Mouse (Mus musculus) hindlimb bud, embryonic 11.5 days (tissue): ENCODE measurements around the gene Znrf2.
"Not testable (repeated sequence)": the region's sequence is repeated elsewhere in the genome, so short reads cannot be mapped to it uniquely, and the experiment has no call there.

Experiments
- DNase-seq: peaks from one replicate; pipeline ENCODE4 v3.0.0-alpha.2; 2012; ENCODE audit warnings: low read depth, low spot score; ENCODE audit errors: extremely low spot score

The Znrf2 gene

DNA sequence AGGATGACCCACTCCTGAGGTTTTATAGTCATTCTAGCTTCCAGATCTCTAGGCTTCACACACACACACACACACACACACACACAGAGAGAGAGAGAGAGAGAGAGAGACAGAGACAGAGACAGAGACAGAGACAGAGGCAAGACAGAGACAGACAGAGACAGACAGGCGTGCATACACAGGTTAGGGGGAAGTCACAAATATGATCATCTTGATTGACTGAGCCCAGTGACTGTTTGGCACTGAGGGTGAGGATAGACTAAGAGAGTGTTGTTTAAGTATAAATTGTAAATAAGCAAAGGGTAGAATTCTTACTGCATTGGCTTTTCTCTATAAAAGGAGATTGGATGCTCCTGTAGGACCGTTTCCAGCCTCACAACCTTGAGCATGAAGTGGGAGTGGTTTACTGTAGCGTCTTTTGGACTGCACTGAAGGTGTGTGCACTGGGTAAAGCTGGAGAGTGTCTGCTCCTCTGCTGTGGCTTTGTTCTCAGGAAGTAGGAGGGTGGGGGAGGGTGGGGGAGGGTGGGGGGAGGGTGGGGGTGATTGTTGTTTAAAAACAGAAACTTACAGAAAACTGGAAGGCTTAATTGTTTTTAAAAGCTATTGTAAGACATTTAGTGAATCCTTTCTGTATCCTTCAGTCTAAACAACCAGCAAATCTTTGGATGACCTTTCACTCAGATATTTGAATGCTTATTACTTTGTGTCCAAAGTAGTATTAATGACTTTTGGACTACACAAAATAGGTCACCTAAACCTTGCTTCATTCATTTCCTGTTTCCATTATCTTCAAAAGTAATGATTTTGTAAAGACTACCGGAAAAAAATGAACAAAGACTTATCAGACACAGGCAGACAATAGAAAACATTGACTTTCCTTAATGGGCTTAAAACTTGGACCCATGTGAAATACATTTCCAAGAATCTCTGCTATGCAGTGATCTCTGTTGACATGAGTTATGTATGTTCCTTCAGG, 32.8 kb downstream of the Znrf2 start:
- no peak for DNase-seq

DNA sequence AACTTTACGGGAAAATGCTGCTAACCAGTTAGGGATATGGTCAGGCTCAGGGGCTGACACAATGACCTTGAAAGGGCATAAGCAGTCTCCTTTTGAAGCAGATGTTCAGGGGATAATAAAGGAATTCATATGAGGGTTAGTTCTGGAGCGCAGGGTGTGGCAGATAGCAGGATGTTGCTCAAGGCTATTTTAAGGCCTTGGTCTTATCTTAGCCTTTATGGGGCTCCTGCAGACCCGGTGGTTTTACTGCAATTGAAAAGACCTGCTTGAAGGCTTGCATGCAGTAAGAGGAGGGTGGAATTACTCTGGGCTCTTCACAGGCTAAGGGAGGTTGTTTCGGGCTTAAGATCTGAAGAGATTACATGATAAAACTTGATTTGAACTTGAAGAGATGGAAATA, 35.1 kb downstream of the Znrf2 start:
- DNase-seq: no peak

DNA sequence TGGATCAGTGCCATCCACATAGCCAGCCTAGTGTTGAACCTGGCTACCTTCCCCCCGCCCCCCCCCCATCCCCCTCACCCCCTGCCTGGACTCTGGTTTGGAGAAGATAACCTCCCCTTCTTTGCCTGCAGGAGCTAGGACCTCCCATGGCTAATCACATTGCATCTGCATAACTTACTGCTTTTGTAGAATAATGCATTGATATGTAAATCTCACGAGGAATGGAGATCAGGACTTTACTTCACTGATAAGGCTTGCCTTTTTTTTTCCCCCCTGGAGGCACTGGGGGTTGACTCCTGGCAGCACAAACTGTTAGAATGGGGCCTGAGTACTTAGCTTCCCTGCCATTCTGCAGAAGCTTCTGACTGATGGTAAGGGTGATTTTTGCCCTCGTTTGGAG, 36.0 kb downstream of the Znrf2 start:
- DNase-seq: no peak

DNA sequence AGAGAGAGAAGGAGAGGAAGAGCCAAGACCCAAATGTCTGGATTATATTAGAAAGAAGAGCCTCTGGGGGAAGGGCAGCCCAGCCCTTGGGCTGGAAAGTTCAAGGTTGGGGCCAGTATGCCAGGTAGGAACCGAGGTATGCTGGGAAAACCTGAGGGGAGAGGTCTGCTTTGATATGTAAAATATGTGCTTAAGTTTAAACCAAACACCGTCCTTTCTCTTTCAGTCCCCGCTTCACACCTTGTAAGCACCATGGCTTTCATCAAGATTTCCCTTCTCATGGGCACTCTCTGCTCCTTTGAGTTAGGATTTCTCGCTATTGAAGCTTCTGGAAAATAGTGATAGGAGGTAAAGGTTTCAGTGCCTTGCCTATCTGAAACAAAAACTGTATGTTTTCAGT, 38.1 kb downstream of the Znrf2 start:
- DNase-seq: no peak

DNA sequence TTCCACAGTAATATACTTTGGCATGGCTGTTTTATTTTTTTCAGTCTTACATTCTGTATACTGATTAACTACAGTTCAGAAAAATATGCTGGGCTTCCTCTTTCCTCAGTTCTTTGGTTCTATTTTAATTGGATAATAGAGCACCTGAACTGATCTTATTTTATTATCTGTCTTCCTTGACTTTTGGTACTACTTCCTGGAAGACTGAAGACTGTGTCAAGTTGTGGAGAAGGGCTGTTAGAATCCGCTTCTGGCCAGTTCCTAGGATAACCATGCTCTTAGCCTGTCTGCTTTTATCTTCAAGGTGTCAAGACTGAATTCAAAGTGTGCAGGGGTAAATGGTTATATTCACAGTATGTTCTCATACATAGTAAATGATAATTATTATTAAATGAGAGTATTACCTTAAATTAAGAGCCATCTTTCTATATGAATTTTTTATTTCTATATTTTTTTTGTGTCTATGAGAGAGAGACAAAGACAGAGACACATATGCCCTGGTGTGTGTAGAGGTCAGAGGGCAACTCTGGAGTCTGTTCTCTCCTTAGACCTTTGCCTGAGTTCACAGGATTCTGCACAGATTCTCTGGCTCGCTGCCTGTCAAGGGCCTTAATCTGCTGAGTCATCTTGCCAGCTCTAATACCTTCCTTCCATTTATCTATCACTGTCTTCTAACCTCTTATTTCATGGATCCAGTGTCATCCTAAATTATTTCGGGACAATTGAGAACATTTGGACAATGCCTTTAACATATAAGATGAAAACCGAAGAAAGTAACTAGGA, 39.3 kb downstream of the Znrf2 start:
- DNase-seq: no peak

DNA sequence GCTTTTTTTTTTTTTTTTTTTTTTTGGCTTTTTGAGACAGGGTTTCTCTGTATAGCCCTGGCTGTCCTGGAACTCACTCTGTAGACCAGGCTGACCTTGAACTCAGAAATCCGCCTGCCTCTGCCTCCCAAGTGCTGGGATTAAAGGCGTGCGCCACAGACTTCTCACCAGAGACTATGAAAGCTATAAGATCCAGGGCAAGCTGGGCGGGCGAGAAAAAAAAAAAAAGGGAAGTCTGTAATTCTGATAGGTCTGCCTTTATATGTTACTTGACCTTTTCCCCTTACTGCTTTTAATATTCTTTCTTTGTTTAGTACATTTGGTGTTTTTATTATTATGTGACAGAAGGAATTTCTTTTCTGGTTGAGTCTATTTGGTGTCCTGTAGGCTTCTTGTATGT, 42.4 kb downstream of the Znrf2 start:
- DNase-seq: not testable (repeated sequence)

DNA sequence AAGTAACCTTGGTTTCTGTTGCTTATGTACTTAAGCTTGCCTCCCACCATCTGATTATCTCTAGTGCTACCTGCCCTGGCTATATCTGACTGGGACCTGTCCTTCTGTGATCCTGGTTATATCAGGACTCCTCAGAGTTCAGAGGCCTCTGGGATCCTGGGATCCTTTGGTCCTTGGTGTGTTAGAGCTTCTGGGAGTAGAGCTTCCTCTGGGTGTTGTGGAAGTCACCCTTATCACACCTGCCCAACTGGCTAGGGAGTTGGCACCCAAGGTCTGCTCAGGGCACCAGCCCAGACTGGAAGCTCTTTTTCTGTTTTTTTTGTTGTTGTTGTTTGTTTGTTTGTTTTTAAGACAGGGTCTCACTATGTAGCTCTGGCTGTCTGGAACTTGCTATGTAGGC, 43.5 kb downstream of the Znrf2 start:
- DNase-seq: no peak

DNA sequence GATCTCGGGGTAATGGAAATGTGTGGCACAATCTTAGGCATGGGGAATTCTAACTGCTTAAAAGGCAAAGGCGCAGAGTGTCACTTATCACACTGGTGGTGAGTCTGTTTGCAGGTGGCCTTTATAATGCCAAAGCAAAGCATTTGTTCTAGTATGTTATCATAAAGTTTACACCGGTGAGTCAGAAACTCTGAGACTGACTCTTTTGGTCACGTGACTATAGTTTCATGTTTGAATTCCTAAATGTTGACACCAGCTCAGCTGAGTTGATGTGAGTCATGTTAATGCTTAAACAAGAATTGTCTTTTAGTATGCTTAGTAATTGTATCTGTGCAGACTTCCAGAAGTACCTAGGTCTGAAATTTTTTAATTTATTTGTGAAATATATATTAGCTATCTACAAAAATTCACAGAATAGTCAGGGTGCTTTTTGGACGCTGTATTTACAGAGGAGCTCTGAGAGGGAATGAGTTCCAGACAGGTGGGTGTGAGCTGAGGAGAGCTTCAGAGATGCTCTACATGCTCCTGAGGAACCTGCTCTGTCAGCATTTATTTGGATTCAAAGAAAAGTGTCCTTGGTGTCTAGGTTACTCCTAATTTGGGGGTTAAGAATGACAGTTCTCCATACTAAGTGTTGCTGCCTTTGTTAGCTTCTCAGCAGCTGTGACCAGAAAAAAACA, 50.2 kb downstream of the Znrf2 start:
- DNase-seq: no peak

DNA sequence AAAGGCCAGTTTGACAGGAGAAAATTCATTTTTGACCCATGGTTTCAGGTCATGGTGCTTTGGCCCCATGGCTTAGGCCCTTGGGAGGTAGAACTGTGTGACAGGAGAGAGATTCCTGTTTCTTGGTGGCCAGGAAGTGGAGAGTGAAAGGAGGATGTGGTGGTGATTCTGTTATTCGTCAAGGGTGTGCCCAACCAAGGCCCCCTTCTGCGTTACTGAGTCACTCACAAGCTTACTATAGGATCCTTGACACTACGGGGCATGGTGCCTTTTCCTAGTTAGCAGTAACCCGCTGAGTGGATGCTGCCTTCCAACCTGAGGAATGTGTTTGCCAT, 50.7 kb downstream of the Znrf2 start:
- DNase-seq: no peak

DNA sequence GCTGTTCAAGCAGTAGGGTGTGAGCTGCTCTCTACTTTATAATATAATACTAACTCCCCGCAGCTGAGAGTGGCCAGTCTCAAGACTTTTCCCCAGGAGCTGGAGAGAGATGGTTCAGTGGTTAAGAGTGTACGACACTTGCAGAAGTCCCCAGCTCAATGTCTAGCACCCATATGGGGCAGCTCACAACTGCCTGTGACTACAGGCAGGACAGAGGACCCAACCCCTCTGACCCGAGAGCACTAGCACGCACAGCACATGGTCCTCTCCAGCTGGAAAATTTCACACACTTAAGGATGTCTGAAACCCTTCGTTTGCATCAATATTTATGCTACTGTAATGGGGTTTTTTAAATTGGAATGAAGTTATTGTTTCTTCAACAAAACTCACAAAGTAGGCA, 56.3 kb downstream of the Znrf2 start:
- no peak for DNase-seq

DNA sequence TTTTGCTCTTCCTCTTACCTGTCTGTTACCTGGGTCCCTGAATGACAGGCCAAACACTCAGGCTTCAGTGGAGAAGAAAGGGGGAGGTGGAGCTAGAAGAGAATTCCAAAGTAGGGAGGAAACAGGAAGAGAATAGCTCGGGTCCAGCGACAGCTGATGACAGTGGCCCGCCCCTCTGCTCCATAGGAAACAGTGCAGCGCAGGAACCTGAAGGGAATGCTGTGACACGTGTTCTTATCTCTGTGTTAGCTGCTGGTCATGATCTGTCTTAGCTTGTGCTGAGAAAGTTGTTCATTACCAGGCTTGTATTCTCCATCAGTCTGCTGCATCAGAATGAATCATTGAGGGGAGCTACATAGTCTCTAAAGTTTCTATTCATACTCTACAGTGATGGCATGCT, 60.1 kb downstream of the Znrf2 start:
- no peak for DNase-seq

DNA sequence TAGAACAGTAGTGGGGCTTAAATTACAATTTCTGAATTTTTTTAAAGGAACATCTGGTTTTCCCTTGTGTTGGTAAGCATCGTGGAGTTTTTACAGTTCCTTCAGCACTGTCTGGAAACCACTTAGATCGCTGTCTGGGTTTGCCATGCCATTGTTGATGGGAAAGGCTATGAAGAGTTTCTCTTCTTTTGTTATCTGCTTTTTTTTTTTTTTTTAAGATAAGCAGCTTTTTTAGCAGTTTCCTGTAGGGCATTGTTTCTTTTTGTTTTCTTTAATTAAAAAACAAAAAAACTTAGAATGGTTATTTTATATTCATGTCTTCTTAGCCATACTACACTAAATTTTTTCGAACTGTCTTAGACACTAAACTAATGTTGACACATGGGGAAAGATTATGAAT, 60.9 kb downstream of the Znrf2 start:
- DNase-seq: no peak

DNA sequence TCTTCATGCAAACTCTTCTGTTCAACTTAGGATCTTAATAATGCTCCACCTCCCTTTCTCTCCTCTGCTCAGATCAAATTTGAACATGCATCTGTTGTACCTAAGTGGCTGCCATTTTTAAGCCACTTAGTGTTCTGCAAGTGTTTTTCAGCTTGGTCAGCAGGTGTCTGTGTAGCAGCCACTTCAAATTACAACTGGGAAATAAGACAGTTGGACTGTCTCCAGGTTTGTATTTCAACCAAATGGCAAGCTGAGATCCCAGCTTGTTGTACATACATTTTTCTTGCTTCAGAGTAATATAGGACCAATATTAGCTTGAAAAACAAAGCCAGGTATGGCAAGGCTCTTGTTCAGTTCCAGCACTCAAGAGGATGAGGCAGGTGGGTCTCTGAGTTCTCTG, 61.8 kb downstream of the Znrf2 start:
- DNase-seq: no peak

DNA sequence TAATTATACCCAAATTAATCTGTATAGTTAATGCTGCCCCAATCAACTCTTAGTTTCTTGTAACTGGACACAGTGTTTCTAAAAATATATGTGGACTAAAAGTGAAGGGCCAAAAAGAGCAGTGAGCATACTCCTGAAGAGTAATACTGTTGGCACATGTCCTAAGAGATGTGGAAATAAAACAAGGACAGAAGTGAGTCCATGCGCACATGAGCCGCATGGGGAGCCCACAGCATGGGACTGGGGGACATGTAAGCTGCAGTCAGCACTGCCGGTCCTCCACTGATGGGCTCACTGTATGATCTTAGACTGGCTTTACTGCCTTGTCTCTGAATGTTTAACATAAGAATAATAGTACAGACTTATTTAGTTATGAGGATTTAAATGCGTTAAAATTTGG, 63.4 kb downstream of the Znrf2 start:
- no peak for DNase-seq

DNA sequence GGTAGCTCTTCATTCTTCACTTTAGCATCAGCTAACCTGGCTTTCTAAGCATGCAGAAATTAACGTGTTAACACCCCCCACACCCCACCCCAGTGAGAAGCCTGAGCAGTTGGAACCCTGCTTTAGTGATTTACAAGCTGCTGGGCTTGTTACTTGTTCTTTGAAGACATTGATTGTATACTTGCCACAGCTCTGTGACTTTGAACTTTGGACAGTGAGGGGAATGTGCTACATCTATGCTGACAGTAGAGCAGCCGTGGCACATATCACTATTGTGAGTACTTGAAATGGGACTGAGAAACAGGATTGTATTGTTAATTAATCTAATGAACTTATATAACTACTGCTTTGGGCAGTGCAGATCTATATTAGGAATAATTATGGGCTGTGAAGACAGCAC, 66.7 kb downstream of the Znrf2 start:
- no peak for DNase-seq

DNA sequence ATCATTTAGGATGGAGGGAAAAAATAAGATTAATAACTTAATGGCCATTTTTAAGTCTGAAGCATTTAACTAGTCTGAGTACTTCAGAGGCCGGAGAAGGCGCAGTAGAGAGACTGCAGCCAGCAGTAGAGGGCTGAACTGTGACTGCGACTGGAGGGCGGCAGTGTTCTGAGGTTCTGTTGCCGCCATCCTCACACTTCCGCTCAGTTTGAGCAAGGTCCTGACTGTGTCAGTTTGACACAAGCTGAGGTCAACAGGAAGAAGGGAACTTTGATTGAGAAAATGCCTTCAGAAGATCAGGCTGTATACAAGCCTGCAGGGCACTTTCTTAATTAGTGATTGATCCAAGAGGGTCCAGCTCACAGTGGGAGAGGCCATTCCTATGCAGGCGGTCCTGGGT, 69.5 kb downstream of the Znrf2 start:
- DNase-seq: no peak

DNA sequence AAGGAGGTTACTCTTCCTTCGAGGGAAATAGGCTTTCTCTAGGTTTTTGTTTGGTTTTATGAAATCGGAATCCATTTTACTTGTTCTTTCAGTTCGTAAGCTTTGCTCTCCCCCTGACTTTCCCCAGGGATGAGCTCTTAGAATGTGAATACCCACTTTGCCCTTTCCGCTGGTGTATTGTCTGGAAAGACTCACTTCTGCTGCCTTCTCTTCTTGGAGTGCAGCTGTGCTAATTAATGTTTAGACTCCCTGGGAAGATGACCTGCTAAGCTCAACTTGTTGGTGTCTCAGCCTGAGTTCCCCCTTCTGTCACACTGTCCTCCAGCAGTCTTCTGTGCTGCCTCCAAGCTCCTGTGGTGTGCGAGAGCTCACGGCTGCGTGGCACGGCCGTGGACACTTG, 73.5 kb downstream of the Znrf2 start:
- DNase-seq: no peak

DNA sequence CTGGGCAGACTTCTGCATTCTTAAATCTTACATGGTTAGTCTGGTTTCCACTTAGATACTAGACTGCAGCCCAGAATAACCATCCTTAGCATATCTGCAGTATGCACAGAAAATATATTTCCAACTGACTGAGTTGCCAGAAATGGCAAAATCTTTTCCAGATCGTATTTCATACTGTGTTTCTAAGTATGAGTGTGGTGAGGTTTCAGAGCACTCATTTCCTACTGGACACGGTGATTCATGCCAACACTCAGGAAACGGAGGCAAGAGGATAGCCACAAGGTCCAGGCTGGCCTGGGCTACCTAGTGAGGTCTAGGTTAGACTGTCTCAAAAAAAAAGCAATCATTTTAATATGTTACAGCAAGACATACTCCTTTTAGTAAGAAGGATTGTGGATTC, 74.7 kb downstream of the Znrf2 start:
- no peak for DNase-seq

DNA sequence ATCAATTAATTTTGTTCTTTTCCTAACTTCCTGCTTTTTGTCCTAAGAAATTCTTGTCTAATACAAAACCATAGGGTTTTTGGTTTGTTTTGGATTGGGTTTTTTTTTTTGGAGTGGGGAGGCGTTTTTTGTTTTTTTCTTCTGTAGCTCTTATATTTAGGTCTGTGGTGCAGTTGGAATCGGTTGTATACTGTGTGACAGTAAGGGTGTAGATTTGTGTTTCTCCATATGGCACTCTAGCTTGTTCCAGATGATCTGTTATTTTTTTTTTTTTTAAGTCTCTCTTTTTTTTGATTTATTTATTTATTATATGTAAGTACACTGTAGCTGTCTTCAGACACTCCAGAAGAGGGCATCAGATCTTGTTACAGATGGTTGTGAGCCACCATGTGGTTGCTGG, 83.5 kb downstream of the Znrf2 start:
- DNase-seq: no peak

DNA sequence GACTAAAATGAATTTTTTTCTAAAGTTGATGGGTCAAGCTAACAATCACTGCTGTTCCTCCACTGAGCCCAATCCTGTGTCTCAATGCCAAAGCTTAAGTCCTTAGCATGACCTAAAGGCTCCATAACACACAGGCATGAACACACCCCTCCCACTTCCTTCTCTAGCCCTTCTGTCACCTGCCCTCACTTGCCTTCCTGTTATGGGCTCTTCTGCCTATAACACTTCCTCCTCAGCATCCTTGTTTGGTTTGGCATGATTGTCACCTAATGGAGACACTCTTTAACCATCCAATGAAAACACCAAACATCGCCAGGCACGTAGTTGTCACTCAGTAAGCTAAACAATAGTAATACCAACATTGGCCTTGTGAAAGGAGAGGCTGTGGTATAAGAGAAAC, 85.8 kb downstream of the Znrf2 start:
- no peak for DNase-seq

DNA sequence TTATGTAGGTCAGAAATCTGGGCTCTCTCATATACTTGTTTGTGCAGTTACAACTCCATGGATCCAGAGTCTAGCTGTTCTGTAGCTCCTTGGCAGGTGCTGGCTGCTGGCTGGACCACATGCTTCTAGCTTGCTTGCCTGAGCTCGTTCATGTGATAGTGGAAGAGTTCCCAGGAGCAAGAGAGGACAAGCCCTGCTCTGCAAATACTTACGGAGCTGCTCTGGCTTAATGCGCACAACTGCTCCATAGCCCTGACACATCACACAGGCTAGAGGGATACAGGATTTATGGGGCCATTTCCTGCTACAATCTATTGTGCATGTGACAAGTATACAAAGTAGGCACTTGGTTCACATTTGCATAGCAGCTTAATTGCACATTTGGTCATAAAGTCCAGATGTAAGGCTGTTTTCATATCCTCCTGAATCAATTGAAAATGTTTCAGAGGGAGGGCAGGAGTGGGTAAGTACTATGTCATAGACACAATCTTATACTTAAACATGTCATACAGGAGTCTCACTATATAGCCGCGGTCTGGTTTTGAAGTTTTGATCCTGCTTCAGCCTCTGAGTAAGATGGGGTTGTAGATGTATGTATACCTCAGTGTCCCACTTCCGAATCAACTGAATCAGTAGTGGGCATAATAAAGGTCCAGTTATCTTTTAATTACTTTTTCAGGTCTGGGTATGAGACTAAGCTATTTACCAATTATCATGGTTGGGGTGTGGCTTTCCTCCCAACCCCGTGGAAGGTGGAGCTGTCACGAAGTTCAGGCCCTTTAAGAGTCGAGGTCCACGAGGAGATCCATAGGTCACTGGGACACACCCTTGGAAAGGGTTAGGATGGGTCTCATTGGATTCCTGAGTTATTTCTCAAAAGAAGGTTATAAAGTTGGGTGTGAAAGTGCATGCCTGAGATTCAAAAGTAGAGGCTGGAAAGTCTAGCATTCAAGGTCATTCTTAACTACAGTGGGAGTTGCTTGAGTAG, 89.6 kb downstream of the Znrf2 start:
- DNase-seq: no peak
